Mouse (Mus musculus): ENCODE results near the gene Hps4. TPM values are rescaled to one million over a fixed set of nuclear protein-coding genes. Genes with fewer than 3 reads are reported as not detected.
"Not testable (repeated sequence)": the region's sequence is repeated elsewhere in the genome, so short reads cannot be mapped to it uniquely, and the experiment has no call there.

The Hps4 gene
- polyA plus RNA-seq, 1 experiment = not detected

DNA sequence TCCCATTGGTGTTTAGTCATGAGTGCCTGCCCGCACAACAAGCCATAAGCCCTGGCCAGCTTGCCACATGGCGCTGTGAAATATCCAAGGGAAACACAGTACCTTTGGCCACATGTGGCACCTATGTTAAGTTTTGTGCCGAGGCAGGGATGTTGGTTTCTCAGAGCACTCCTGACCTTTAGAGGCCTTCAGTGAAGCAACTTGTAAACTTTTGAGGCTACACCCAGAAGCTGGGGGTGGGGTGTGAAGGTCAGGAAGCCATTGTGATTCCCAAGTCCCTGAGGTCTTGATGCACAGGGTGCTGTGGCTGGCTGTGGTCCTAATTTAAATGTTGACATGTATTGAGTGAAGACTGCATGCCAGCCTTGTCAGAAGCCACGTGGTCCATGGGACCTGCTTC lies 43.5 kb upstream of the Hps4 start:
- no peak for TF ChIP-seq POLR2A (IDR thresholded peaks at IDR 0.05; ENCODE audit: insufficient read depth, low read depth, low read length)
- no peak for TF ChIP-seq CTCF (IDR thresholded peaks at IDR 0.05; ENCODE audit: insufficient read depth, low read depth, low read length)
- Histone ChIP-seq H3K4me3 (ENCODE audit: insufficient read depth, low read depth, low read length) (no peak overlapping the region), H3K4me1 (ENCODE audit: control insufficient read depth, insufficient read depth, low read length) (peaks cover 49% of the 10 kb centered on the region), H3K27ac (ENCODE audit: insufficient read depth, low read depth, low read length) (no peak overlapping the region)
- 87% methylated on average over 4 of the region's 4 CpGs for WGBS

GRCm38 (mm10) chr5:112300112-112300511 lies 42.8 kb upstream of the Hps4 start:
- H3K4me3 ChIP-seq (ENCODE audit: insufficient read depth, low read depth, low read length) = no peak overlapping the region
- TF ChIP-seq POLR2A (IDR thresholded peaks at IDR 0.05; ENCODE audit: insufficient read depth, low read depth, low read length) (no peak), CTCF (IDR thresholded peaks at IDR 0.05; ENCODE audit: insufficient read depth, low read depth, low read length) (no peak)
- peaks cover 42% of the 10 kb centered on the region for H3K4me1 ChIP-seq (ENCODE audit: control insufficient read depth, insufficient read depth, low read length)
- H3K27ac ChIP-seq (ENCODE audit: insufficient read depth, low read depth, low read length) = no peak overlapping the region
- 89% methylated on average over 2 of the region's 2 CpGs for WGBS

DNA sequence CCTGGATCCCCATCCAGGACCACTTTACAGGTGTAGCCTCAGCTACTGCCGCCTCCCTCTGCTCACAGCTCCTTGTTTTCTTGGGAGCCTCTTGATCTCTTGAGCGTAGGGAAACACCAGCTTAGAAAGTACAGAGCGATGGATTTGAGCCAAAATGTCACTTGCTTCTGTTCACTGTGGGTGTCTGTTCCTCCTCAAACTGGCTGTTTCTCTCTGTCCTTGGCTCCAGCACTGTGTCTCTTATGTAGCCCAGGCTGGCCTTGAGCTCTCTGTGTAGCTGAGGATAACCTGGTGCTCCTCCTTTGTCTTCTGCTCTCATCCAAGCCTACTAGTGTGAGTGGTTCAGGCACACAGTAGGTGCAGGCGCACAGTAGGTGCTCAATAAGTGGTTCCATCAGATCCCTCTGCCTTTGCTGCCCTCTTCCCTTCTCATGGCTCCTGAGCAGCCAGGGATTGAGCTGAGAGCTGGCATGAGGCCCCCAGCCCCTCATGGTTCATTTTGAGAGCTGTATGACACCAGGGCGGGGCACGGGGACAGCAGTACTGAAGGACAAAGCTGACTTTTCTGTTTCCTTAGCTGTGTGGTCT lies 42.1 kb upstream of the Hps4 start:
- no peak overlapping the region for H3K27ac ChIP-seq (ENCODE audit: insufficient read depth, low read depth, low read length)
- no peak overlapping the region for H3K4me3 ChIP-seq (ENCODE audit: insufficient read depth, low read depth, low read length)
- WGBS = 89% methylated on average over 6 of the region's 6 CpGs

DNA sequence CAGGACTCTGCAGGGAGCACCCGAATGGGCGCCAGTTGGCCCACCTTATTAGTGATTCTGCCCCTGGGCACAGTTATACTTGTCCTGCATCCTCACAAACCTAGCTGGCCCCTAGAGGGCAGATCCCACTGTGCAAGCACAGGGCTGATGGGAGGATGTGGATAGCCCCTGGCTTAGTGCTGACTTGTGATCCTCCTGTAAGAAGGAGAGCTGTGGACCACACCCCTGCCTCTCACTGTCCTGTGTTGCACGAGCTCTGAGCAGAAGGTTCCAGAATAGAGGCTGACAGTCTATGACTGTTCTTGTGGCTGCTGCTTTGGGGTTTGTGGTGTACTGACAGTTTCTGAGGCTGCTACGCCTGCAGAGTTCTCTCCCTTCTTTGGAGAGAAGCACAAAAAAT lies 41.2 kb upstream of the Hps4 start:
- Histone ChIP-seq H3K27ac (ENCODE audit: insufficient read depth, low read depth, low read length) (no peak overlapping the region), H3K4me3 (ENCODE audit: insufficient read depth, low read depth, low read length) (no peak overlapping the region), H3K4me1 (ENCODE audit: control insufficient read depth, insufficient read depth, low read length) (peaks cover 34% of the 10 kb centered on the region)
- TF ChIP-seq CTCF (IDR thresholded peaks at IDR 0.05; ENCODE audit: insufficient read depth, low read depth, low read length) (no peak), POLR2A (IDR thresholded peaks at IDR 0.05; ENCODE audit: insufficient read depth, low read depth, low read length) (no peak)
- 84% methylated on average over 4 of the region's 4 CpGs for WGBS

More for the DNA sequence above, 42.1 kb upstream of the Hps4 start:
- peaks cover 35% of the 10 kb centered on the region for H3K4me1 ChIP-seq (ENCODE audit: control insufficient read depth, insufficient read depth, low read length)
- TF ChIP-seq CTCF (IDR thresholded peaks at IDR 0.05; ENCODE audit: insufficient read depth, low read depth, low read length) (no peak), POLR2A (IDR thresholded peaks at IDR 0.05; ENCODE audit: insufficient read depth, low read depth, low read length) (no peak)

DNA sequence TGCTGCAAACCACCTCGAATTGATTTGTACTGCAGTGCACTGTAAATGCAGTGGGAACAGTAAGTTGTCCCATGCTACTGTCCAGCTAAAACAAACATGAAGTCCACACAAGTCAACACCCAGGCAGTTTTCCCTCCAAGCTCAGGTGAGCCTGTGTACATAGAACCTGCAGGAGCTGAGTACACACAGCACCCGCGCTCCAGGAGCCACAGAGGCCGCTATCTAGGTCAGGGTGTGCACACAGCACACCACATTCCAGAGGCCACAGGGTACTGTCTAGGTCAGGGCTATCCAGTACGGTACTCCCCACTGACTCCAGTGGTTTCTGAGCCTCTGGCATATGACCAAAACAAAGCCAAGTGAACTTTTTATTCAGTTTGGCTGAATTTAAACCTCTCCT lies 40.6 kb upstream of the Hps4 start:
- no peak for TF ChIP-seq POLR2A (IDR thresholded peaks at IDR 0.05; ENCODE audit: insufficient read depth, low read depth, low read length)
- TF ChIP-seq CTCF (IDR thresholded peaks at IDR 0.05; ENCODE audit: insufficient read depth, low read depth, low read length) = no peak
- Histone ChIP-seq H3K4me3 (ENCODE audit: insufficient read depth, low read depth, low read length) (no peak overlapping the region), H3K4me1 (ENCODE audit: control insufficient read depth, insufficient read depth, low read length) (peaks cover 28% of the 10 kb centered on the region), H3K27ac (ENCODE audit: insufficient read depth, low read depth, low read length) (no peak overlapping the region)
- WGBS = 91% methylated on average over 5 of the region's 5 CpGs

DNA sequence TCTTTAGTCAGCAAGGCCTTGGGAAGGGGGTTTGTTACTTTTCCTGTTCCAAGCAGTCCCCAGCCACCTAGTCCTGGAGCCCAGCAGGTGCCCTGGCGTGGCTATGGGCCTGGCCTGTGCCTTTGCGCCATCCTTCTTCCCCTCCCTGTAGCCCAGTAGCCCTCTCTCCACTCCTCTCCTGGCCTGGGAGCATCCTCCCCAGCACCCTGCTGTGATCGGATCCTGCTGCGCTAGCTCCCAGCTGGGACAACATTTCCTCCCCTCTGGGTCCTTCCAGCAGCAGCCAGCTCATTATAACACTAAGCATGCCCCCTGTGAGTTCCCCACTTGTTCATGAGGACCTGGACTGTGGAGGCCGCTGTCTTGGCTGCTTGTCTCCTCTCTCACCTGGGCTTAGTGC lies 37.0 kb upstream of the Hps4 start:
- Histone ChIP-seq H3K4me1 (ENCODE audit: control insufficient read depth, insufficient read depth, low read length) (peaks cover 6% of the 10 kb centered on the region; the same call in 1 of the 2 replicates), H3K4me3 (ENCODE audit: insufficient read depth, low read depth, low read length) (no peak overlapping the region), H3K27ac (ENCODE audit: insufficient read depth, low read depth, low read length) (no peak overlapping the region)
- WGBS = 59% methylated on average over 5 of the region's 5 CpGs
- no peak for TF ChIP-seq CTCF (IDR thresholded peaks at IDR 0.05; ENCODE audit: insufficient read depth, low read depth, low read length)
- no peak for TF ChIP-seq POLR2A (IDR thresholded peaks at IDR 0.05; ENCODE audit: insufficient read depth, low read depth, low read length)

DNA sequence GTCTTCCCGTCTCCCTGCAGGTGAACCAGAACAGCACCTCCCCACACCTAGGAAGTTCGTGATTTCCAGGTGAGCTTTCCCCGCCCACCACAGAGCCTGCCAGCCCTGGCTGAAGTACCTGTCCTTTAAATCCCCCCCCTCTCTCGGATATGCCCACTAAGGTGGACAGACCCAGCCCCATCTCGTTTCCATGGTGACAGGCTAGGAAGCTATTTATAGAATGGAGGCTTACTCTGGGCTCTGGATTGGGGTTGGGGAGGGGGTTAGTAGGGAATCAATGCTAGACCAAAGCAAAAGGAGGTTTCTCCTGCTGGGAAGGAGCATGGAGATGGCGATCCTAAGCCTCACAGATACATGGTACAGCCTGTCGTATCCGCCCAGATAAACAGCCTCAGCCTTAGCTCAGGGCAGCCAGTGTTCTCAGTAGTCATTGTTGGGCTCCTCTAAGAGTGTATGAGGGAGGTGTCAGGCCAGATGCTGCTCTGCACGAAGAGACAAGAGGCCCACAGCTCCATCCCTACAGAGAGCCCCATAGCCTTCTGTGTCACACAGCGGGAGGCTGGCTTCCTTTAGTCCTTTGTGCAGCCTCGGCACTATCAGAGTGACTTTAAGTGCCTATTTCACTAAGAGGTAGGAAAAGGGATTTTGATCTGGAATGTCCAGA lies 29.5 kb upstream of the Hps4 start:
- TF ChIP-seq CTCF (IDR thresholded peaks at IDR 0.05; ENCODE audit: insufficient read depth, low read depth, low read length) (no peak), POLR2A (IDR thresholded peaks at IDR 0.05; ENCODE audit: insufficient read depth, low read depth, low read length) (no peak)
- 0 out of 2 replicates have a peak, but pooled peaks cover 4% of the 10 kb centered on the region for H3K4me1 ChIP-seq (ENCODE audit: control insufficient read depth, insufficient read depth, low read length)
- H3K4me3 ChIP-seq (ENCODE audit: insufficient read depth, low read depth, low read length) = no peak overlapping the region
- WGBS = 64% methylated on average over 11 of the region's 11 CpGs
- no peak overlapping the region for H3K27ac ChIP-seq (ENCODE audit: insufficient read depth, low read depth, low read length)

GRCm38 (mm10) chr5:112316468-112316867 lies 26.4 kb upstream of the Hps4 start:
- H3K27ac ChIP-seq (ENCODE audit: insufficient read depth, low read depth, low read length) = no peak overlapping the region
- 76% methylated on average over 5 of the region's 5 CpGs for WGBS
- H3K4me3 ChIP-seq (ENCODE audit: insufficient read depth, low read depth, low read length) = no peak overlapping the region
- TF ChIP-seq POLR2A (IDR thresholded peaks at IDR 0.05; ENCODE audit: insufficient read depth, low read depth, low read length) (no peak), CTCF (IDR thresholded peaks at IDR 0.05; ENCODE audit: insufficient read depth, low read depth, low read length) (no peak)
- H3K4me1 ChIP-seq (ENCODE audit: control insufficient read depth, insufficient read depth, low read length) = peaks cover 21% of the 10 kb centered on the region

DNA sequence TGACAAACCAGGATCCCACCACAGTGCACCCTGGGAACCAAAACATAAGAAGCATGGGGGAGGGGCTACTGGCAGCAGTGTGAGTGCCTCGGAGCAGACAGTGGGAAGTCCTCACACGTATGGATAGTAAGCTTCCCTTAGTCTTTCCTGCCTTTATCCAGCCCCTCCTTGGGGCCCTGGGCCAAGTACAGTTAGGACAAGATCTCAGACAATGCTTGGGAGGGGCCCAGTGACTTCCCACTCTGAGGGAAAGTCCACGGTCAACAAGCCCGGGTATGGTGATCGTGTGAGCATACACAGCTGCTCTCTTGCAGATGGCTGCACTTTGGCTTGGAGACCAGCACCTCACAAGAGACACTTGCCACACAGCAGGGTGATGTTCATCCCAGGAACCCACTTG lies 25.6 kb upstream of the Hps4 start:
- no peak overlapping the region for H3K27ac ChIP-seq (ENCODE audit: insufficient read depth, low read depth, low read length)
- H3K4me3 ChIP-seq (ENCODE audit: insufficient read depth, low read depth, low read length) = no peak overlapping the region
- 53% methylated on average over 5 of the region's 5 CpGs for WGBS
- no peak for TF ChIP-seq CTCF (IDR thresholded peaks at IDR 0.05; ENCODE audit: insufficient read depth, low read depth, low read length)
- H3K4me1 ChIP-seq (ENCODE audit: control insufficient read depth, insufficient read depth, low read length) = peaks cover 24% of the 10 kb centered on the region

DNA sequence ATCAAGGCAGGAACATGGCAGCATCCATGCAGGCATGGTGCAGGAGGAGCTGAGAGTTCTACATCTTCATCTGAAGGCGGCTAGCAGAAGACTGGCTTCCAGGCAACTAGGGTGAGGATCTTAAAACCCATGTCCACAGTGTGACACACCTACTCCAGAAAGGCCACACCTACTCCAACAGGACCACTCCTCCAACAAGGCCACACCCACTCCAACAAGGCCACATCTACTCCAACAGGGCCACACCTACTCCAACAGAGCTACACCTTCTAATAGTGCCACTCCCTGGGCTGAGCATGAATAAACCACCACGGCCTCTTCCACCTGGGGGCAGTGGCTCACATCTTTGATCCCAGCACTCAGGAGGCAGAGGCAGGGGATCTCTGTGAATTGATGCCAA lies 23.5 kb upstream of the Hps4 start:
- 73% methylated on average over 2 of the region's 2 CpGs for WGBS
- H3K4me3 ChIP-seq (ENCODE audit: insufficient read depth, low read depth, low read length); H3K27ac ChIP-seq (ENCODE audit: insufficient read depth, low read depth, low read length): not testable (repeated sequence)
- H3K4me1 ChIP-seq (ENCODE audit: control insufficient read depth, insufficient read depth, low read length) = peaks cover 20% of the 10 kb centered on the region

Data from olfactory bulb, adult 2 months (tissue).